Mouse (Mus musculus): ENCODE results near the gene Fbxo27. TPM values are rescaled to one million over a fixed set of nuclear protein-coding genes. Genes with fewer than 3 reads are reported as not detected.
A peak's percentile ranks its signal among the peaks of the same experiment; 100 is the strongest.
"Not testable (repeated sequence)": the region's sequence is repeated elsewhere in the genome, so short reads cannot be mapped to it uniquely, and the experiment has no call there.

Gene Fbxo27
- total RNA-seq (2021): 10 to 100 TPM; 16.2 to 19.8 TPM
- long read RNA-seq, transcript Fbxo27-203 (5 exons, 1,948 nt): major isoform, 8 of 29 reads
- long read RNA-seq, partial matches to known transcripts: 16 of 29 reads
- long read RNA-seq, other reads (novel, unspliced or antisense): 5 of 29 reads

- peak in 1 of 2 experiments; percentile 48 for DNase-seq (ENCODE audit: low spot score in 2 of 2)
These were observed at the start of gene Fbxo27 for GRCm38 (mm10) chr7:28692545-28693320. Fbxo27 (plus strand) TSS chr7:28692849.

- DNase-seq (ENCODE audit: low spot score in 2 of 2): no peak
These were observed 47.3 kb upstream of the Fbxo27 start for GRCm38 (mm10) chr7:28645366-28645765.

GRCm38 (mm10) chr7:28645947-28646475 is 46.6 kb upstream of the Fbxo27 start:
- DNase-seq (ENCODE audit: low spot score in 2 of 2): no peak

GRCm38 (mm10) chr7:28647016-28647415 is 45.6 kb upstream of the Fbxo27 start:
- DNase-seq (ENCODE audit: low spot score in 2 of 2): no peak

- no peak for DNase-seq (ENCODE audit: low spot score in 2 of 2)
These were observed 41.5 kb upstream of the Fbxo27 start for GRCm38 (mm10) chr7:28651157-28651556.

GRCm38 (mm10) chr7:28656430-28656829 is 36.2 kb upstream of the Fbxo27 start:
- no peak for DNase-seq (ENCODE audit: low spot score in 2 of 2)

GRCm38 (mm10) chr7:28665620-28666579 is 26.7 kb upstream of the Fbxo27 start:
- peak; percentile 39 to 43 for DNase-seq (ENCODE audit: low spot score in 2 of 2)

- no peak for DNase-seq (ENCODE audit: low spot score in 2 of 2)
These were observed 21.5 kb upstream of the Fbxo27 start for GRCm38 (mm10) chr7:28671172-28671571.

GRCm38 (mm10) chr7:28672276-28672675 is 20.4 kb upstream of the Fbxo27 start:
- no peak for DNase-seq (ENCODE audit: low spot score in 2 of 2)

- not testable (repeated sequence) for DNase-seq (ENCODE audit: low spot score in 2 of 2)
These were observed 19.9 kb upstream of the Fbxo27 start for GRCm38 (mm10) chr7:28672786-28673185.

- no peak for DNase-seq (ENCODE audit: low spot score in 2 of 2)
These were observed 17.7 kb upstream of the Fbxo27 start for GRCm38 (mm10) chr7:28674994-28675393.

- no peak for DNase-seq (ENCODE audit: low spot score in 2 of 2)
These were observed 16.9 kb upstream of the Fbxo27 start for GRCm38 (mm10) chr7:28675746-28676145.

- no peak for DNase-seq (ENCODE audit: low spot score in 2 of 2)
These were observed 15.7 kb upstream of the Fbxo27 start for GRCm38 (mm10) chr7:28676811-28677541.

- no peak for DNase-seq (ENCODE audit: low spot score in 2 of 2)
These were observed 15.0 kb upstream of the Fbxo27 start for GRCm38 (mm10) chr7:28677624-28678023.

- DNase-seq (ENCODE audit: low spot score in 2 of 2): no peak
These were observed 1.6 kb upstream of the Fbxo27 start for GRCm38 (mm10) chr7:28691075-28691474.

- peak; percentile 55 to 64 for DNase-seq (ENCODE audit: low spot score in 2 of 2)
These were observed 795 bp downstream of the Fbxo27 start for GRCm38 (mm10) chr7:28693321-28693966.

- DNase-seq (ENCODE audit: low spot score in 2 of 2): no peak
These were observed 1.8 kb downstream of the Fbxo27 start for GRCm38 (mm10) chr7:28694423-28694822.

GRCm38 (mm10) chr7:28694966-28695511 is 2.4 kb downstream of the Fbxo27 start:
- no peak for DNase-seq (ENCODE audit: low spot score in 2 of 2)

- no peak for DNase-seq (ENCODE audit: low spot score in 2 of 2)
These were observed 4.6 kb downstream of the Fbxo27 start for GRCm38 (mm10) chr7:28697277-28697676.

- no peak for DNase-seq (ENCODE audit: low spot score in 2 of 2)
These were observed 7.6 kb downstream of the Fbxo27 start for GRCm38 (mm10) chr7:28700269-28700668.

All from layer of hippocampus, postnatal 10 days (tissue).